ENCODE assay signal across 26 mouse cellular contexts in the genomic region with DNA sequence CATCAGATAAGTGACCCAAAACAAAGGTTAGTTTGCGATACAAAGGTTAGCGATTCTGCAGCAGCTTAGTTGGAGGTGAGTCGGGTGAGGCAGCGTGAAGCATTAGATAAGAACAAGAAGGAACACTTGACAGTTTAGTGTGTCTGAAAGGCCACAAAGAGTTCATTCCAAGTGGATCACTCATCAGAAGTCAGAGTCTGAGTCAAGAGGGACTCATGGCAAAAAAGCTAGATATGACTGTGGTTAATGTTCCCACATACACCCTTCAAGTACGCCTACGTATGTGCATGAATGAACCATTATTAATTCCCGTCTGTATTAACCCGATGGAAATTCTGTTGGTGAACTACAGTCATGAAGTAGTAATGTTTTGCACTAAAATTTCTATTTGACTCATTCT. TPM values are rescaled to one million over a fixed set of nuclear protein-coding genes. Genes with fewer than 3 reads are reported as not detected.
A peak's percentile ranks its signal among the peaks of the same experiment; 100 is the strongest.
DNase-seq lines count a peak whose midpoint lies in the region; ATAC-seq and TF ChIP-seq lines count a peak whose summit lies in the region.
"Had no signal": no experiment of that assay in that cellular context is flagged by ENCODE, and none has a peak within 500 bp of the region (broad histone marks: within the 10 kb centered on the region; RNA-seq: fewer than 3 reads in every experiment).

No protein-coding gene starts in this region.

- H3K36me3 ChIP-seq in intestine, embryonic 16.5 days (ENCODE audit: control insufficient read depth, insufficient read depth, low read length), result no peaks in the 10 kb centered on the region
- H3K36me3 ChIP-seq in intestine, postnatal 0 days (ENCODE audit: control insufficient read depth, insufficient read depth), result no peaks in the 10 kb centered on the region
- H3K36me3 ChIP-seq in C2C12 (ENCODE audit: control insufficient read depth, insufficient read depth) (no peaks in the 10 kb centered on the region), myocyte (ENCODE audit: control insufficient read depth, insufficient read depth) (no peaks in the 10 kb centered on the region)
- H3K36me3 ChIP-seq: embryonic facial prominence, embryonic 12.5 days; G1E; hindbrain, embryonic 13.5 days; limb, embryonic 15.5 days; lung, embryonic 15.5 days; neural tube, embryonic 15.5 days had no signal

- H3K27me3 ChIP-seq in intestine, embryonic 16.5 days (replicated peaks; ENCODE audit: control insufficient read depth, insufficient read depth, low read length), result no peaks in the 10 kb centered on the region
- no peaks in the 10 kb centered on the region for H3K27me3 ChIP-seq in intestine, postnatal 0 days (replicated peaks; ENCODE audit: control insufficient read depth, insufficient read depth, low read length)
- no peaks in the 10 kb centered on the region for H3K27me3 ChIP-seq in C2C12 (ENCODE audit: control insufficient read depth, insufficient read depth, insufficient read length)
- no peaks in the 10 kb centered on the region for H3K27me3 ChIP-seq in myocyte (ENCODE audit: control insufficient read depth, insufficient read depth, insufficient read length)
- H3K27me3 ChIP-seq: embryonic facial prominence, embryonic 12.5 days; hindbrain, embryonic 13.5 days; limb, embryonic 15.5 days; lung, embryonic 15.5 days; neural tube, embryonic 15.5 days had no signal

- H3K27ac ChIP-seq in intestine, embryonic 16.5 days (ENCODE audit: low read length), result no peak overlapping the region
- no peak overlapping the region for H3K27ac ChIP-seq in intestine, postnatal 0 days (ENCODE audit: low read depth, low read length)
- H3K27ac ChIP-seq: embryonic facial prominence, embryonic 12.5 days; hindbrain, embryonic 13.5 days; kidney, postnatal 0 days; limb, embryonic 15.5 days; liver, embryonic 14.5 days; lung, embryonic 15.5 days; neural tube, embryonic 15.5 days had no signal

- no peak overlapping the region for H3ac ChIP-seq in C2C12 (ENCODE audit: control insufficient read depth, insufficient read length, low read depth)
- no peak overlapping the region for H3ac ChIP-seq in myocyte (ENCODE audit: control insufficient read depth, insufficient read length)

- H3K4me3 ChIP-seq in intestine, embryonic 16.5 days (ENCODE audit: low read length), result no peak overlapping the region
- no peak overlapping the region for H3K4me3 ChIP-seq in intestine, postnatal 0 days (ENCODE audit: low read depth, low read length)
- no peak overlapping the region for H3K4me3 ChIP-seq in C2C12 (ENCODE audit: insufficient read depth, poor library complexity, severe bottlenecking)
- H3K4me3 ChIP-seq in myocyte, result no peak overlapping the region
- H3K4me3 ChIP-seq: embryonic facial prominence, embryonic 12.5 days; hindbrain, embryonic 13.5 days; limb, embryonic 15.5 days; lung, embryonic 15.5 days; neural tube, embryonic 15.5 days had no signal

- TF ChIP-seq POLR2A in myocyte (IDR thresholded peaks at IDR 0.05; ENCODE audit: insufficient read length, low read depth), result no peak

- peak; percentile 11; the same call in 1 of the 2 replicates for ATAC-seq in intestine, embryonic 16.5 days
- no peak for ATAC-seq in intestine, postnatal 0 days
- ATAC-seq: forebrain, embryonic 14.5 days had no signal

- H3K79me3 ChIP-seq in C2C12 (ENCODE audit: low read depth), result no peaks in the 10 kb centered on the region

- no peak overlapping the region for H3K9ac ChIP-seq in intestine, embryonic 16.5 days (ENCODE audit: low read depth, low read length)
- H3K9ac ChIP-seq in intestine, postnatal 0 days (ENCODE audit: low read depth, low read length), result no peak overlapping the region
- H3K9ac ChIP-seq: embryonic facial prominence, embryonic 12.5 days; hindbrain, embryonic 13.5 days; limb, embryonic 15.5 days; liver, embryonic 14.5 days; lung, embryonic 15.5 days; neural tube, embryonic 15.5 days had no signal

- H3K4me2 ChIP-seq in intestine, embryonic 16.5 days (ENCODE audit: low read depth, low read length), result no peak overlapping the region
- H3K4me2 ChIP-seq in intestine, postnatal 0 days (replicated peaks; ENCODE audit: low read depth), result no peak overlapping the region
- peak overlapping the region; percentile 71 for H3K4me2 ChIP-seq in myocyte (ENCODE audit: low read depth)
- H3K4me2 ChIP-seq: embryonic facial prominence, embryonic 12.5 days; limb, embryonic 15.5 days; lung, embryonic 15.5 days; neural tube, embryonic 15.5 days had no signal

- 79% methylated on average over 8 of the region's 8 CpGs for WGBS in intestine, embryonic 16.5 days
- 65% methylated on average over 8 of the region's 8 CpGs for WGBS in intestine, postnatal 0 days

- H3K4me1 ChIP-seq in intestine, embryonic 16.5 days (ENCODE audit: control insufficient read depth, insufficient read depth, low read length), result peaks cover 8% of the 10 kb centered on the region
- H3K4me1 ChIP-seq in intestine, postnatal 0 days (replicated peaks; ENCODE audit: control insufficient read depth, insufficient read depth, low read length), result no peaks in the 10 kb centered on the region; the same call in 1 of the 2 replicates

- TF ChIP-seq CTCF in intestine, postnatal 0 days (IDR thresholded peaks at IDR 0.05; ENCODE audit: low read depth), result no peak
- TF ChIP-seq CTCF in C2C12 (IDR thresholded peaks at IDR 0.05; ENCODE audit: control insufficient read depth, insufficient read depth, insufficient read length), result no peak

- no peaks in the 10 kb centered on the region for H3K9me3 ChIP-seq in intestine, embryonic 16.5 days (ENCODE audit: control insufficient read depth, low read length)
- no peaks in the 10 kb centered on the region for H3K9me3 ChIP-seq in intestine, postnatal 0 days (ENCODE audit: control insufficient read depth)
- H3K9me3 ChIP-seq: embryonic facial prominence, embryonic 12.5 days; G1E; hindbrain, embryonic 13.5 days; limb, embryonic 15.5 days; lung, embryonic 15.5 days; neural tube, embryonic 15.5 days had no signal

- no peaks in the 10 kb centered on the region for H3K79me2 ChIP-seq in C2C12 (ENCODE audit: control insufficient read depth, insufficient read depth)
- no peaks in the 10 kb centered on the region for H3K79me2 ChIP-seq in myocyte (ENCODE audit: control insufficient read depth, insufficient read depth)

- DNase-seq in NIH3T3 (ENCODE audit: low read depth), result peak; percentile 58
- no peak for DNase-seq in cerebellum, adult 8-10 months
- DNase-seq in kidney, postnatal 25 days, result no peak
- DNase-seq: adrenal gland, adult 8-10 months; cerebellum, adult 9-10 months; cerebellum, postnatal 36 days; gastrocnemius, postnatal 25 days; heart, postnatal 36 days; kidney, adult 2 months; layer of hippocampus, postnatal 36 days; left cerebral cortex, postnatal 4 days; right cerebral cortex, postnatal 14 days; thymus, postnatal 14 days had no signal

TF ChIP-seq in C2C12, 6 proteins besides CTCF, POLR2A, EP300 and RAD21:
- TF ChIP-seq CEBPB (IDR thresholded peaks at IDR 0.05; ENCODE audit: low read depth), result no peak
- TF ChIP-seq MYOD1 (IDR thresholded peaks at IDR 0.05; ENCODE audit: control insufficient read depth, insufficient read length, low read depth), result no peak
- TF ChIP-seq FOSL1 (IDR thresholded peaks at IDR 0.05; ENCODE audit: insufficient read depth, low read length, poor library complexity, severe bottlenecking), result peak; percentile 95
- peak; percentile 42 for TF ChIP-seq MAX (IDR thresholded peaks at IDR 0.05)

TF ChIP-seq in myocyte, 11 proteins besides CTCF, POLR2A, EP300 and RAD21:
- no peak for TF ChIP-seq TCF3 (IDR thresholded peaks at IDR 0.05; ENCODE audit: insufficient read length, low read depth)
- no peak for TF ChIP-seq CEBPB (IDR thresholded peaks at IDR 0.05; ENCODE audit: insufficient read depth, poor library complexity, severe bottlenecking)
- TF ChIP-seq USF1 (IDR thresholded peaks at IDR 0.05; ENCODE audit: low read depth), result no peak
- TF ChIP-seq MAX (IDR thresholded peaks at IDR 0.05; ENCODE audit: low read depth), result no peak
- no peak for TF ChIP-seq MYOG (IDR thresholded peaks at IDR 0.05; ENCODE audit: control insufficient read depth in 1 of 3, insufficient read depth in 1 of 3, insufficient read length in 2 of 3, low read depth in 2 of 3)
- TF ChIP-seq REST (IDR thresholded peaks at IDR 0.05; ENCODE audit: insufficient read depth, insufficient read length), result no peak
- no peak for TF ChIP-seq TCF12 (IDR thresholded peaks at IDR 0.05; ENCODE audit: insufficient read depth, poor library complexity, severe bottlenecking)
- no peak for TF ChIP-seq POLR2AphosphoS2 (IDR thresholded peaks at IDR 0.05; ENCODE audit: insufficient read length, low read depth)
- no peak for TF ChIP-seq E2F4 (IDR thresholded peaks at IDR 0.05; ENCODE audit: insufficient read depth)
- no peak for TF ChIP-seq MYOD1 (IDR thresholded peaks at IDR 0.05; ENCODE audit: control insufficient read depth in 1 of 3, insufficient read length in 2 of 3, low read depth in 2 of 3)

RNA-seq across cellular contexts. Expression of a gene that starts 18.0 kb away (rescaled TPM):
- polyA plus RNA-seq in intestine, embryonic 16.5 days (2015; fragmentation: Nextera tagmentation; extraction: Ambion mirVana), result 9.7 and 10.7 TPM in 2 replicates
- 3.7 and 5.1 TPM in 2 replicates for polyA plus RNA-seq in intestine, postnatal 0 days (2015; fragmentation: Nextera tagmentation; extraction: Ambion mirVana)
- polyA plus RNA-seq in C2C12 (2012; fragmentation: generic; extraction: Trizol) (6.6 TPM), myocyte (2012; fragmentation: generic; extraction: Trizol) (15.2 TPM)
- polyA plus RNA-seq: G1E had no signal
